Mouse (Mus musculus) CH12.LX (cell line): ENCODE data around the gene Oxct1.
A peak's percentile ranks its signal among the peaks of the same experiment; 100 is the strongest.

ENCODE experiments used
- CTCF ChIP-seq, 2 experiments: IDR thresholded peaks in 1 of 2; conservative IDR thresholded peaks in 1 of 2; 2 replicates each; pipeline ENCODE4 v1.5.1; 2011 to 2012; ENCODE audit warnings: low read depth in 2 of 2, low read length in 2 of 2, improper control_type of control experiment in 1 of 2, inconsistent platforms in 1 of 2, mild to moderate bottlenecking in 1 of 2, moderate library complexity in 1 of 2
- EP300 ChIP-seq: IDR thresholded peaks from 2 replicates; pipeline ENCODE4 v1.6.1; 2011; ENCODE audit warnings: low read length, improper control_type of control experiment
- GABPA ChIP-seq: IDR thresholded peaks from 2 replicates; pipeline ENCODE4 v1.6.1; 2012; ENCODE audit warnings: low read depth, low read length, improper control_type of control experiment, inconsistent platforms; ENCODE audit not compliant: insufficient replicate concordance
- JUN ChIP-seq: IDR thresholded peaks from 2 replicates; pipeline ENCODE4 v1.6.1; 2011; ENCODE audit warnings: low read depth, mild to moderate bottlenecking, low read length, improper control_type of control experiment, moderate library complexity; ENCODE audit not compliant: insufficient read depth
- POLR2A ChIP-seq: IDR thresholded peaks from 2 replicates; pipeline ENCODE4 v1.6.1; 2011; ENCODE audit warnings: low read depth, mild to moderate bottlenecking, improper control_type of control experiment, low read length
- TBP ChIP-seq: conservative IDR thresholded peaks from 2 replicates; pipeline ENCODE4 v1.6.1; 2011; ENCODE audit warnings: low read depth, low read length, improper control_type of control experiment
- USF2 ChIP-seq: conservative IDR thresholded peaks from 2 replicates; pipeline ENCODE4 v1.6.1; 2011; ENCODE audit warnings: low read depth, low read length, improper control_type of control experiment
- ZKSCAN1 ChIP-seq: IDR thresholded peaks from 2 replicates; pipeline ENCODE4 v1.6.1; 2012; ENCODE audit warnings: low read depth, inconsistent platforms, low read length, improper control_type of control experiment, borderline replicate concordance
- ZMIZ1 ChIP-seq: IDR thresholded peaks from 2 replicates; pipeline ENCODE4 v1.6.1; 2012; ENCODE audit warnings: low read depth, mild to moderate bottlenecking, inconsistent platforms, low read length, improper control_type of control experiment

DNA sequence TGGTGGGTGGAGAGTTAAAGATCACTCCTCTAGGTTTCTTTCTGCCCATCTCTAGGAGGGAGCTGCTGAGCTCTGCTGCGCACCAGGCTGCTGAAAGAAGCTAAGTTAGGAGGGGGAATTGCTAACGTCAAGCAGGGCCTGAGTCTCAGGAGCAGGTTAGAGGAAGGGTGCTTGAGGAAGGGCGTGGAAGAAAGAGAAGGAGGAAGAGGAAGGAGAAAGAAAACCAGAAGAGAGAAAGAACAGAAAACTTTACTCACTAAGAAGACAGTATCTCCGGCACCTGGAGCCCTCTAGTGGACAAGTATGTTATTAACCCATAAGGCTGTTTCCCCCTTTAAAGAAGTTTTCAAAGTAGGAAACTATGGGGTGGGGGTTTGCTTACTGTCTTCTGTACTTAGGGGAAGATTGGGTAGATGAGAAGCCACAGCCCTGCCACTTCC lies 16.9 kb downstream of the Oxct1 start:
- TF ChIP-seq ZKSCAN1 (no peak), POLR2A (no peak), JUN (no peak), USF2 (no peak), CTCF (conservative IDR thresholded peaks at IDR 0.05 in 1 of 2, IDR thresholded peaks at IDR 0.05 in 1 of 2; ENCODE audit: low read depth in 2 of 2, low read length in 2 of 2) (peak; percentile 54 to 78), GABPA (no peak), TBP (no peak), ZMIZ1 (no peak), EP300 (no peak)
